Mouse (Mus musculus) lung, postnatal 0 days (tissue): ENCODE data around the gene Rcc1. TPM values are rescaled to one million over a fixed set of nuclear protein-coding genes. Genes with fewer than 3 reads are reported as not detected.
A peak's percentile ranks its signal among the peaks of the same experiment; 100 is the strongest.

Source experiments
- ATAC-seq: fragments of 200-750 bp; cut with Nextera tagmentation; 2 replicates; pipeline ENCODE4 v1.8.0; 2017; ENCODE audit warnings: moderate library complexity
- DNase-seq: peaks from one replicate; pipeline ENCODE4 v3.0.0-alpha.2; 2016; ENCODE audit warnings: low spot score
- H3K27ac ChIP-seq: fragments of 300-500 bp; sonication (generic); 2 replicates; pipeline ENCODE4 v1.5.1; 2014; ENCODE audit warnings: antibody characterized with exemption, mild to moderate bottlenecking, low read length, mixed read lengths
- H3K27me3 ChIP-seq: fragments of 300-500 bp; sonication (generic); replicated peaks from 2 replicates; pipeline ENCODE4 v1.6.1; 2014; ENCODE audit warnings: low read length, mixed read lengths; ENCODE audit not compliant: insufficient read depth
- H3K36me3 ChIP-seq: fragments of 300-500 bp; sonication (generic); 2 replicates; pipeline ENCODE4 v1.6.1; 2014; ENCODE audit warnings: low read length, mixed read lengths; ENCODE audit not compliant: insufficient read depth
- H3K4me1 ChIP-seq: fragments of 300-500 bp; sonication (generic); 2 replicates; pipeline ENCODE4 v1.6.1; 2014; ENCODE audit warnings: antibody characterized with exemption, low read depth, low read length, mixed read lengths; ENCODE audit not compliant: insufficient read depth
- H3K4me2 ChIP-seq: fragments of 300-500 bp; sonication (generic); replicated peaks from 2 replicates; pipeline ENCODE4 v1.6.1; 2014; ENCODE audit warnings: low read depth, mild to moderate bottlenecking, low read length, moderate library complexity, mixed read lengths
- H3K4me3 ChIP-seq: fragments of 300-500 bp; sonication (generic); 2 replicates; pipeline ENCODE4 v1.5.1; 2014; ENCODE audit warnings: low read depth, low read length
- H3K9ac ChIP-seq: fragments of 300-500 bp; sonication (generic); replicated peaks from 2 replicates; pipeline ENCODE4 v1.6.1; 2014; ENCODE audit warnings: low read depth, mild to moderate bottlenecking
- H3K9me3 ChIP-seq: fragments of 300-500 bp; sonication (generic); 2 replicates; pipeline ENCODE4 v1.6.1; 2016; ENCODE audit warnings: low read length, mixed read lengths
- CTCF ChIP-seq: IDR thresholded peaks from 2 replicates; pipeline ENCODE4 v1.5.1; 2016; ENCODE audit warnings: antibody characterized with exemption, mild to moderate bottlenecking
- EP300 ChIP-seq: IDR thresholded peaks from 2 replicates; pipeline ENCODE4 v1.6.1; 2016; ENCODE audit warnings: antibody characterized with exemption, mild to moderate bottlenecking, control low read depth
- WGBS: fragments of 180-500 bp; shearing (Covaris S2); extraction: QIAGEN DNeasy Blood & Tissue Kit; methylation state at CpG from one replicate; pipeline ENCODE4 v1.1.7; 2014; 5-methylcytosine and 5-hydroxymethylcytosine counted together
- polyA plus RNA-seq: library from polyadenylated mRNA; unstranded; fragments of >200 nt; fragmentation: Nextera tagmentation; extraction: Ambion mirVana; gene quantifications from 2 replicates; pipeline ENCODE4 v1.2.1, GENCODE M21; 2015

Gene Rcc1
- polyA plus RNA-seq: 14.3 and 14.7 TPM in 2 replicates

DNA sequence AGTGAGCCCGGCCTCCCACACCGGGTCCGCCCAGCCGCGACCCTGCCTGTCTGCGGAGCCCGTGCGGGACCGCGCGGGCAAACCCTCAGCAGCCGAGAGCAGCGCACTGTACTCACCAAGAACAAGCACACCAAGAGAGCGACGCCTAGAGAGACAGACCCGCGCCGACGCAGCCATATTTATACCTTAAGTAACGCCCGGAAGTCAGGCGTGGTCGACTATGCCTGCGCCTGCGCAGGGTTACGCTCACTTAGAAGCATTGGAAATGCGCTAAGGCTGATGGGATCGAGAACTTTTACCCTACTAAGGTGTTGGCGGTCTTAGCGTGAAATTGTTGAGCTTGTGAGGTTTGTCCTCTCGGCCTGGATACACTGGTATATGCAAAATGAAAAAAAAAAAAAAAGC lies at the start of gene Rcc1:
Rcc1 (minus strand) TSS at position 125 of the 405 bp plus-strand sequence.
- peak; percentile 57 for TF ChIP-seq CTCF
- TF ChIP-seq EP300: no peak
- Histone ChIP-seq H3K27me3 (no peaks in the 10 kb centered on the region), H3K4me3 (peak within 1 kb of the TSS; percentile 71), H3K9me3 (no peaks in the 10 kb centered on the region), H3K9ac (peak within 1 kb of the TSS; percentile 69), H3K36me3 (no peaks in the 10 kb centered on the region), H3K4me2 (peak within 1 kb of the TSS; percentile 74), H3K4me1 (peaks cover 8% of the 10 kb centered on the region; the same call in 1 of the 2 replicates), H3K27ac (peak within 1 kb of the TSS; percentile 92)
- peak; percentile 94 for ATAC-seq
- peak; percentile 98 for DNase-seq
- WGBS: under 1% methylated on average over 31 of the region's 31 CpGs

DNA sequence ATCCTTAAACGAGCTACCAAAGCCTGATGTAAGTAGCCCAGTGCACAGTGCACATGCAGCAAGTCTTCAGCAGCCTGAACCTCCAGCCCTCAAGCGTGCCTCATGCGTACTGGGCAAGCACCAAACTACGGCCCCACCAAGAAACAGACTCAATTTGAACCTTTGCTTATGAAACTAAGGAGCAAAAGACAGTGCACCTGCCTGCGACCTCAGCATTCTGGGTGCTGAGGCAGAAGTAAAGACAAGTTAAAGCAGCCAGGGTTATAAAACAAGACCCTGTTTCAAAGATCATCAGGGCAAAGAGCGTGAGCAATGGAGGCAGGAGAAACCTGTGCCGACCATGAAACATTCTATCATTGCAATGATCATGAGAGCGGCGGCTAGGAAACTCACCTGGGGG lies 47.6 kb upstream of the Rcc1 start:
- H3K36me3 ChIP-seq: no peaks in the 10 kb centered on the region
- H3K4me2 ChIP-seq: no peak overlapping the region
- DNase-seq (no peak), ATAC-seq (no peak)
- TF ChIP-seq CTCF: no peak
- no peak for TF ChIP-seq EP300
- H3K4me3 ChIP-seq: no peak overlapping the region
- H3K27me3 ChIP-seq: no peaks in the 10 kb centered on the region
- 0 out of 2 replicates have a peak, but pooled peaks cover 4% of the 10 kb centered on the region for H3K4me1 ChIP-seq
- whole genome bisulfite sequencing: 95% methylated on average over 9 of the region's 9 CpGs
- H3K27ac ChIP-seq: no peak overlapping the region
- no peak overlapping the region for H3K9ac ChIP-seq
- no peaks in the 10 kb centered on the region for H3K9me3 ChIP-seq

DNA sequence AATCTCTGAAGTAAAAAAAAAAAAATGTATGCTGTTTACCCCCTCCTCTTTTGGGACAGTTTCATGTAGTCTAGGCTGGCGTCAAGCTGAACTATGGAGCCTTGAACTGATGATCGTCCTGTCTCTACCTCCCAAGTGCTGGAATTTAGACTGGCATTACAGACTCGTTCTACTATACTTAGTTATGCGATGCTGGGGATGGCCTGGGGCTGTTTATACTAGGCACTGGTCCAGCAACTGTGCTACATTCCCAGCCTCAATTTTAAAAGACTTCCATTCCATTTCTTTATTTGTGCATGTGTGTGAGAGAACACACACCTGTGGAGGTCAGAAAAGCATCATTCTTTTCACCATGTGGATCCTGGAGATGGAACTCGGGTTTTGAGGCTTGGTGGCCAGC lies 45.5 kb upstream of the Rcc1 start:
- DNase-seq: no peak
- H3K27ac ChIP-seq: no peak overlapping the region
- no peak for ATAC-seq

DNA sequence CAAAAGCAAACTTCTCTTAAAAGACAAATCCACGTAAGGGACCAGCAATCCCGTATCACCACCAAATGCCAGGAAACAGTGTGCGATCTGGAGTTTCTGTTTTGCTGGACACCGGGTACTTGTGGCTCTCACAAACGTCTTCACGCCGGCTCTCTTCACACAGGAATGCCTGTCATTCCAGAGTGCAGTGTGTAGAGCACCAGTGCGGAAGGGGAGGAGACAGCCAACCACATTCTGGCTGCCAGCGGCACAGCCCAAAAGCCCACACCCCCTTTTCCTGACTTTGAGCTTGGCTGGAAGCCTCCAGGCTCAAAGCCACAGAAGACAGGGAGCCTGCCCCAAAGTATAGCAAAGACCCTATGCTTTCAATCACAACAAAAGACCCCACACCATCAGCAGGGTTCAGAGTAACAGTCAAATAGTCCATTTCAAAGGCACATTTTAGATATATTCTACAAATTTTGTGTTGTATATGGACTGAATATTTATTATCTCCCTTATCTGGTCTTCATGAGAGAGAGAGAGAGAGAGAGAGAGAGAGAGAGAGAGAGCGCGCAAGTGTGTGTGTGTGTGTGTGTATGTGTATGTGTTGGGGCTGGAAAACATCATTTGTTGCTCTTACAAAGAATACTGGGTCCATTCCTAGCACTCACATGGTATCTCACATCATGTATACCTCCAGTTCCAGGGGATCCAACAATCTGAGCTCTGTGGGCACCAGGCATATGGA lies 44.8 kb upstream of the Rcc1 start:
- DNase-seq: peak; percentile 96
- ATAC-seq: peak; percentile 99
- Histone ChIP-seq H3K9me3 (no peaks in the 10 kb centered on the region), H3K36me3 (no peaks in the 10 kb centered on the region), H3K27ac (peak overlapping the region; percentile 77), H3K4me2 (peak overlapping the region; percentile 57), H3K4me1 (0 out of 2 replicates have a peak, but pooled peaks cover 4% of the 10 kb centered on the region), H3K4me3 (peak overlapping the region; percentile 41), H3K27me3 (no peaks in the 10 kb centered on the region), H3K9ac (peak overlapping the region; percentile 35; the same call in 1 of the 2 replicates)
- WGBS: 13% methylated on average over 11 of the region's 11 CpGs
- TF ChIP-seq EP300: peak; percentile 57
- TF ChIP-seq CTCF: no peak

More for the DNA sequence above, 45.5 kb upstream of the Rcc1 start:
- Histone ChIP-seq H3K4me2 (no peak overlapping the region), H3K4me1 (0 out of 2 replicates have a peak, but pooled peaks cover 4% of the 10 kb centered on the region), H3K4me3 (no peak overlapping the region), H3K36me3 (no peaks in the 10 kb centered on the region), H3K9me3 (no peaks in the 10 kb centered on the region), H3K9ac (no peak overlapping the region), H3K27me3 (no peaks in the 10 kb centered on the region)
- 47% methylated on average over 5 of the region's 5 CpGs for WGBS
- no peak for TF ChIP-seq EP300

DNA sequence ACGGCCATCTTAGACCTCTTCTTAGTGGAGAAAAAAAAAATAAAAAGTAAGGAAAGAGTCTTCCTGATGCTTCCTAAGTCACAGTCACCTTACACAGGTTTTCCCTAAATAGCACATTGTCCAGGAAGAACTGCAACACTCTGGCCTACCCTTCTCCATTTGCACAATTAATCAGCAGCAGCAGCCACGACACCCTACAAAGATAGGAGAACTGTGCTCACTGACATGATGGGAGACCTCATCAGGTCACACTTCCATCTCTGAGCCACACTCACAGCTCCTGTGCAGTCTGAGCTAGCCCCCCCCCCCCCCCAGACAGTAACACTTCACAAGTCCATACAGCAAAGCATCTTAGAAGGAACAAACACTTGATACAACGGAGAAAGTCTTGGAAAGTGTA lies 43.7 kb upstream of the Rcc1 start:
- no peak for DNase-seq
- ATAC-seq: no peak
- Histone ChIP-seq H3K36me3 (no peaks in the 10 kb centered on the region), H3K4me3 (peak overlapping the region; percentile 41; the same call in 1 of the 2 replicates), H3K9me3 (no peaks in the 10 kb centered on the region), H3K4me2 (peak overlapping the region; percentile 57), H3K4me1 (0 out of 2 replicates have a peak, but pooled peaks cover 4% of the 10 kb centered on the region), H3K27ac (peak overlapping the region; percentile 77; the same call in 1 of the 2 replicates), H3K9ac (no peak overlapping the region), H3K27me3 (no peaks in the 10 kb centered on the region)
- 57% methylated on average over 3 of the region's 3 CpGs for WGBS
- no peak for TF ChIP-seq EP300
- no peak for TF ChIP-seq CTCF

DNA sequence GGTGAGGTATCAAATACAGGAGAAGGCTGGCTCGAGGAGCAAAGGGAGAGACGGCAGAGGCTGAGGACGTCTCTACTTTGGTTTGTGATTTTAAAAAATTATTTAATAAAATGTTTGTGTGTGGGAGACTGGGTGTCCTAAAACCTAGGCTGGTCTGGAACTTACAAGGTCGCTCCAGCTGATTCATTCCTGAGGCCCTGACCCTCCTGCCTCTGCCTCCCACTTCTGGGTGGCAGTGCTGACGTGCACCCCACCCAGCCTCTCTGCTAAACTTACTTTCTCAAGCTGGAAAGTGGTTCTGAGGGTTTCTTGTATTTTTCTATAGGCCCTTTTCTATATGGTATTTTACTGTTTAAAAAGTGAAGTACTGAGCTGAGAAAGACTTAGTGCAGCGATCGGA lies 42.8 kb upstream of the Rcc1 start:
- no peak for TF ChIP-seq EP300
- no peak for TF ChIP-seq CTCF

More for the DNA sequence above, 42.8 kb upstream of the Rcc1 start:
- DNase-seq (no peak), ATAC-seq (no peak)
- Histone ChIP-seq H3K9ac (no peak overlapping the region), H3K4me1 (0 out of 2 replicates have a peak, but pooled peaks cover 4% of the 10 kb centered on the region), H3K9me3 (no peaks in the 10 kb centered on the region), H3K36me3 (no peaks in the 10 kb centered on the region), H3K4me3 (no peak overlapping the region), H3K27ac (no peak overlapping the region), H3K4me2 (no peak overlapping the region), H3K27me3 (no peaks in the 10 kb centered on the region)
- WGBS: 91% methylated on average over 7 of the region's 7 CpGs
